Mouse (Mus musculus): ENCODE data around the gene Gast.
"Not testable (repeated sequence)": the region's sequence is repeated elsewhere in the genome, so short reads cannot be mapped to it uniquely, and the experiment has no call there.

GRCm38 (mm10) chr11:100330816-100331375 lies 3.3 kb upstream of the Gast start:
- TF ChIP-seq EP300 (IDR thresholded peaks at IDR 0.05; ENCODE audit: insufficient read depth, low read depth, low read length); CTCF (IDR thresholded peaks at IDR 0.05; ENCODE audit: low read depth, low read length); POLR2A (IDR thresholded peaks at IDR 0.05; ENCODE audit: insufficient read depth, low read length): not testable (repeated sequence)

Data from ES-Bruce4 (cell line).